Mouse (Mus musculus): ENCODE measurements around the gene Mok. TPM values are rescaled to one million over a fixed set of nuclear protein-coding genes. Genes with fewer than 3 reads are reported as not detected.

The Mok gene
- polyA plus RNA-seq, 1 experiment from 2014 or later: 0.22 TPM

- H3K9ac ChIP-seq: no peak overlapping the region
- H3K4me2 ChIP-seq: no peak overlapping the region
- no peaks in the 10 kb centered on the region; the same call in 1 of the 2 replicates for H3K4me1 ChIP-seq (replicated peaks)
- H3K9me3 ChIP-seq (replicated peaks): no peaks in the 10 kb centered on the region
- H3K36me3 ChIP-seq (replicated peaks): peaks cover 6% of the 10 kb centered on the region
- no peak overlapping the region for H3K4me3 ChIP-seq (replicated peaks)
- no peak for ATAC-seq (ENCODE audit: insufficient read depth)
- WGBS (ENCODE audit: insufficient replicate concordance): 76% methylated on average over 3 of the region's 3 CpGs
- H3K27me3 ChIP-seq: no peaks in the 10 kb centered on the region
- no peak overlapping the region for H3K27ac ChIP-seq (replicated peaks)
Measured at GRCm38 (mm10) chr12:110806301-110806970, 34.3 kb downstream of the Mok start.

- WGBS (ENCODE audit: insufficient replicate concordance): 73% methylated on average over 10 of the region's 10 CpGs
- Histone ChIP-seq H3K4me3 (replicated peaks) (no peak overlapping the region), H3K4me2 (no peak overlapping the region), H3K27me3 (no peaks in the 10 kb centered on the region), H3K9me3 (replicated peaks) (no peaks in the 10 kb centered on the region), H3K9ac (no peak overlapping the region), H3K4me1 (replicated peaks) (no peaks in the 10 kb centered on the region; the same call in 1 of the 2 replicates), H3K36me3 (replicated peaks) (peaks cover 8% of the 10 kb centered on the region), H3K27ac (replicated peaks) (no peak overlapping the region)
- no peak for ATAC-seq (ENCODE audit: insufficient read depth)
Measured at GRCm38 (mm10) chr12:110804261-110804660, 36.5 kb downstream of the Mok start.

DNA sequence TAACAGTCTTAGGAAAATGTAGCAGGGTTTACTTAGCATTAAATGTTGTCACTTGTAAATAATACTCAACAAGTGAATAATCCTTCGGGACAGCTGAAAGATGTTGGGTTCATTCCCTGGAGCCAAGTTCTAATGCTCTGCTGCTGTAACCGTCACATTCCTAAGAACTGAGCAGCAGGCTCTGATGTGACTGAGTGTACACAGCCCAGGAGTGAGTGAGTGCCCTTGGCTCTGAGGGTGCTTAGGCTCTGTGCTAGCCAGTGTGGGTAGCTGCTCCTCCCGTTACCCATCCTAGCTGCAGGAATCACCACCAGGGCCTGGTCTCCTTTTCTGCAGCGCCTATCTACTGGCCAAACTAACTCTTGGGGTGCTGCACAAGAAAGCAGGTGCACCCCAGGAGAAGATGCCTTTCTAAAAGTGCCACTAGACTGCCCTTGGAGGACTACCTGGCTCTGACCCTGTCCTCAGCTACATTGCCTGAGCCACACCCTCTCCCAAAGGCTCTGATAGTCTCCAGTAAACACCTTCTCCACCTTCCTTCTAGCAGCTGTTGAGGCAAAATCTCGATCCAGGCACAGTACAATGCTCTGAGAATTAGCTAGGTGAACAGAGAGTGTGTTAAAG lies 38.0 kb downstream of the Mok start:
- Histone ChIP-seq H3K4me1 (replicated peaks) (peaks cover 2% of the 10 kb centered on the region; the same call in 1 of the 2 replicates), H3K36me3 (replicated peaks) (peaks cover 9% of the 10 kb centered on the region), H3K9ac (no peak overlapping the region), H3K4me2 (no peak overlapping the region), H3K4me3 (replicated peaks) (no peak overlapping the region), H3K9me3 (replicated peaks) (no peaks in the 10 kb centered on the region), H3K27me3 (no peaks in the 10 kb centered on the region), H3K27ac (replicated peaks) (no peak overlapping the region)
- no peak for ATAC-seq (ENCODE audit: insufficient read depth)
- 83% methylated on average over 5 of the region's 5 CpGs for WGBS (ENCODE audit: insufficient replicate concordance)

- peaks cover 2% of the 10 kb centered on the region; the same call in 1 of the 2 replicates for H3K4me1 ChIP-seq (replicated peaks)
- H3K9me3 ChIP-seq (replicated peaks): no peaks in the 10 kb centered on the region
- peaks cover 9% of the 10 kb centered on the region for H3K36me3 ChIP-seq (replicated peaks)
- no peak overlapping the region for H3K4me2 ChIP-seq
- H3K9ac ChIP-seq: no peak overlapping the region
- ATAC-seq (ENCODE audit: insufficient read depth): no peak
- H3K4me3 ChIP-seq (replicated peaks): no peak overlapping the region
- 73% methylated on average over 10 of the region's 10 CpGs for WGBS (ENCODE audit: insufficient replicate concordance)
- no peak overlapping the region for H3K27ac ChIP-seq (replicated peaks)
- H3K27me3 ChIP-seq: no peaks in the 10 kb centered on the region
Measured at GRCm38 (mm10) chr12:110801876-110802464, 38.8 kb downstream of the Mok start.

DNA sequence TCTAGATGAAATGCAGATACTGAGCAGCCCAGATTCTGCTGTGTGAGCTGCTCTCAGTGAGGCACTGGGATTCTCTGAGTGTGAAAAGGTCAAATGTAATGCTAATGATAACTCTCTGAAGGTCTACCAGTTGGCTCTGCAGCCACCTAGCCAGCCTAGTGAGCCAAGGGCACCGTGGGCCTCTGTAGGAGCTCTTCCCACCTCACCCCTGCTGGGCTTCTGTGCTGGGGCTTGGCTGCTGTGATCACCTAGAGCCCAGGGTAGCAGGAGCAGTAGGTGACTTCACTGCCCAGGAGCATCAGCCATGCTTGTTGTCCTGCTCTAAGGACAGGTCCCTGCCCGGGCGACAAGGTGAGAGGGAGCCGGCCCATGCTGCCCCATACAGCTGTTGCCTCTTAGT lies 41.5 kb downstream of the Mok start:
- 0 out of 2 replicates have a peak, but pooled peaks cover 3% of the 10 kb centered on the region for H3K36me3 ChIP-seq (replicated peaks)
- WGBS (ENCODE audit: insufficient replicate concordance): 78% methylated on average over 4 of the region's 4 CpGs
- peaks cover 2% of the 10 kb centered on the region for H3K4me1 ChIP-seq (replicated peaks)
- no peaks in the 10 kb centered on the region for H3K9me3 ChIP-seq (replicated peaks)
- no peak overlapping the region for H3K4me3 ChIP-seq (replicated peaks)
- H3K9ac ChIP-seq: no peak overlapping the region
- H3K27ac ChIP-seq (replicated peaks): no peak overlapping the region
- no peaks in the 10 kb centered on the region for H3K27me3 ChIP-seq
- ATAC-seq (ENCODE audit: insufficient read depth): no peak
- H3K4me2 ChIP-seq: no peak overlapping the region

DNA sequence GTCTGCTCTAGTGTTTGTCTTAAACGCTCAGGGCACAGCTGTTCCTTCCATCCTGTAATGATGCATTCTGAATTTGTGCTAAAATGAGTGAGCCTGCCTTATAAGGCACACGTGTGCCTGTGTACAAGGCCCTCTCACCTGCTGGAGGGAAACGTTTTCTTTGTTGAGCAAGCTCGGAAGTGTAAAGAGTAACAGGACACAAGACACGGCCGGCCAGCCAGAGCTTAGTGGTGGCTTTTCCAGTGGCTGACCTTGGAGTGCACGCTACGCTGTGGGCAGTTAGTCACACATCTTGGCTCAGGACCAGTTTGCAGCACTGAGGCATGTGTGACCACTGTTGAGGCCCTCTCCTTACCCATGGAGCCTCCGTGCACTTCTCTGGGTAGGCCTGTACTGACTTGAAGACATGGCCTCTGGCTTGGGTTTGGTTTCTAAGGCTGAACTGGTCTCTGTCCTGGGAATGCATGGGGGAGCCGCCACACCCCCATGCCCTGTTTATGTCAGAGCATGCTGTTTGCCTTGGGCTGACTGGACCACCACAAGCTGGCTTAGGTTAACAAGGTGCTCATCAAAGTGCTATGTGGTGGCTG lies 42.8 kb downstream of the Mok start:
- Histone ChIP-seq H3K27me3 (no peaks in the 10 kb centered on the region), H3K9ac (no peak overlapping the region), H3K4me1 (replicated peaks) (peaks cover 2% of the 10 kb centered on the region), H3K4me2 (no peak overlapping the region), H3K36me3 (replicated peaks) (0 out of 2 replicates have a peak, but pooled peaks cover 7% of the 10 kb centered on the region), H3K27ac (replicated peaks) (no peak overlapping the region), H3K9me3 (replicated peaks) (no peaks in the 10 kb centered on the region), H3K4me3 (replicated peaks) (no peak overlapping the region)
- no peak for ATAC-seq (ENCODE audit: insufficient read depth)
- WGBS (ENCODE audit: insufficient replicate concordance): 78% methylated on average over 10 of the region's 10 CpGs

- Histone ChIP-seq H3K4me2 (no peak overlapping the region), H3K9ac (no peak overlapping the region), H3K4me1 (replicated peaks) (peaks cover 2% of the 10 kb centered on the region), H3K4me3 (replicated peaks) (no peak overlapping the region), H3K27me3 (no peaks in the 10 kb centered on the region), H3K9me3 (replicated peaks) (no peaks in the 10 kb centered on the region), H3K27ac (replicated peaks) (no peak overlapping the region), H3K36me3 (replicated peaks) (0 out of 2 replicates have a peak, but pooled peaks cover 10% of the 10 kb centered on the region)
- 76% methylated on average over 6 of the region's 6 CpGs for WGBS (ENCODE audit: insufficient replicate concordance)
- no peak for ATAC-seq (ENCODE audit: insufficient read depth)
Measured at GRCm38 (mm10) chr12:110797202-110797601, 43.5 kb downstream of the Mok start.

GRCm38 (mm10) chr12:110796748-110797147 lies 44.0 kb downstream of the Mok start:
- WGBS (ENCODE audit: insufficient replicate concordance): 67% methylated on average over 6 of the region's 6 CpGs
- Histone ChIP-seq H3K27ac (replicated peaks) (no peak overlapping the region), H3K36me3 (replicated peaks) (0 out of 2 replicates have a peak, but pooled peaks cover 10% of the 10 kb centered on the region), H3K9me3 (replicated peaks) (no peaks in the 10 kb centered on the region), H3K4me3 (replicated peaks) (no peak overlapping the region), H3K4me2 (no peak overlapping the region), H3K4me1 (replicated peaks) (peaks cover 2% of the 10 kb centered on the region; the same call in 1 of the 2 replicates), H3K9ac (no peak overlapping the region), H3K27me3 (no peaks in the 10 kb centered on the region)
- ATAC-seq (ENCODE audit: insufficient read depth): no peak

- WGBS (ENCODE audit: insufficient replicate concordance): 75% methylated on average over 6 of the region's 6 CpGs
- Histone ChIP-seq H3K9ac (no peak overlapping the region), H3K27ac (replicated peaks) (no peak overlapping the region), H3K27me3 (no peaks in the 10 kb centered on the region), H3K36me3 (replicated peaks) (0 out of 2 replicates have a peak, but pooled peaks cover 10% of the 10 kb centered on the region), H3K4me1 (replicated peaks) (peaks cover 2% of the 10 kb centered on the region; the same call in 1 of the 2 replicates), H3K4me2 (no peak overlapping the region), H3K9me3 (replicated peaks) (no peaks in the 10 kb centered on the region), H3K4me3 (replicated peaks) (no peak overlapping the region)
- no peak for ATAC-seq (ENCODE audit: insufficient read depth)
Measured at GRCm38 (mm10) chr12:110795035-110795434, 45.7 kb downstream of the Mok start.

GRCm38 (mm10) chr12:110791026-110791425 lies 49.7 kb downstream of the Mok start:
- Histone ChIP-seq H3K27me3 (no peaks in the 10 kb centered on the region), H3K4me2 (no peak overlapping the region), H3K36me3 (replicated peaks) (peaks cover 10% of the 10 kb centered on the region; the same call in 1 of the 2 replicates), H3K9me3 (replicated peaks) (no peaks in the 10 kb centered on the region), H3K9ac (no peak overlapping the region), H3K4me1 (replicated peaks) (no peaks in the 10 kb centered on the region; the same call in 1 of the 2 replicates), H3K4me3 (replicated peaks) (no peak overlapping the region), H3K27ac (replicated peaks) (no peak overlapping the region)
- no peak for ATAC-seq (ENCODE audit: insufficient read depth)
- WGBS (ENCODE audit: insufficient replicate concordance): 82% methylated on average over 8 of the region's 8 CpGs

DNA sequence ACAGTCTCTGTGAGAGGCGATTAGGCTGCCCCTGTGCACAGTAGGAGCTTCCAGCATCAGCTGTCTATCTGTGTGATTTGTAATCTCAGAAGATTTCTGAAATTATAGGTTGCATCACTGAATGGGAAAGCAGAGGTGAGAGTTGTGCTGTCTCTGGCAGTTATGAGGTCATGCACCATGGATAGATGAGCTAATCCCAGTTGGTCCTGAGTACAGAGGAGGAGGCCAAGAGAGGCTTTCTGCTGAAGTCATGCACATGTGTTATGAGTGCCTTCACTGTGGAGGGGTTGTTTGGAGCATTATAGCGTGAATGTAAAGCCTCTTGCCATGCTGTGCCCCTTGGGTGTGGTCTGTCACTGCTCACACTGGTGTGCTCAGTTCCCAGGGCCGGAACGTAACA lies 50.2 kb downstream of the Mok start:
- H3K27ac ChIP-seq (replicated peaks): no peak overlapping the region
- no peaks in the 10 kb centered on the region for H3K9me3 ChIP-seq (replicated peaks)
- H3K27me3 ChIP-seq: no peaks in the 10 kb centered on the region
- H3K9ac ChIP-seq: no peak overlapping the region
- H3K36me3 ChIP-seq (replicated peaks): peaks cover 10% of the 10 kb centered on the region; the same call in 1 of the 2 replicates
- H3K4me1 ChIP-seq (replicated peaks): no peaks in the 10 kb centered on the region; the same call in 1 of the 2 replicates
- no peak for ATAC-seq (ENCODE audit: insufficient read depth)
- 80% methylated on average over 4 of the region's 4 CpGs for WGBS (ENCODE audit: insufficient replicate concordance)
- H3K4me3 ChIP-seq (replicated peaks): no peak overlapping the region
- H3K4me2 ChIP-seq: no peak overlapping the region
